Mouse (Mus musculus): Measurements from ENCODE around the gene Myl10. TPM values are rescaled to one million over a fixed set of nuclear protein-coding genes. Genes with fewer than 3 reads are reported as not detected.

The Myl10 gene
- polyA plus RNA-seq, 1 experiment from 2014 or later = not detected

GRCm38 (mm10) chr5:136696516-136696915, 3.6 kb downstream of the Myl10 start:
- H3K27me3 ChIP-seq (replicated peaks; ENCODE audit: control insufficient read depth, insufficient read depth, low read length) = no peaks in the 10 kb centered on the region
- no peak overlapping the region for H3K9ac ChIP-seq (replicated peaks; ENCODE audit: low read depth, low read length)
- H3K4me1 ChIP-seq (replicated peaks; ENCODE audit: control insufficient read depth, insufficient read depth, low read length) = no peaks in the 10 kb centered on the region
- 83% methylated on average over 5 of the region's 5 CpGs for WGBS
- H3K27ac ChIP-seq (ENCODE audit: low read length) = no peak overlapping the region
- no peak for ATAC-seq
- H3K4me2 ChIP-seq (ENCODE audit: low read length) = no peak overlapping the region
- no peaks in the 10 kb centered on the region for H3K36me3 ChIP-seq (ENCODE audit: control insufficient read depth, insufficient read depth)
- H3K4me3 ChIP-seq (replicated peaks; ENCODE audit: low read length) = no peak overlapping the region
- H3K9me3 ChIP-seq (ENCODE audit: control insufficient read depth, low read length) = no peaks in the 10 kb centered on the region

- Histone ChIP-seq H3K27me3 (replicated peaks; ENCODE audit: control insufficient read depth, insufficient read depth, low read length) (no peaks in the 10 kb centered on the region), H3K27ac (ENCODE audit: low read length) (no peak overlapping the region), H3K4me3 (replicated peaks; ENCODE audit: low read length) (no peak overlapping the region), H3K4me1 (replicated peaks; ENCODE audit: control insufficient read depth, insufficient read depth, low read length) (no peaks in the 10 kb centered on the region), H3K9me3 (ENCODE audit: control insufficient read depth, low read length) (no peaks in the 10 kb centered on the region), H3K9ac (replicated peaks; ENCODE audit: low read depth, low read length) (no peak overlapping the region), H3K36me3 (ENCODE audit: control insufficient read depth, insufficient read depth) (no peaks in the 10 kb centered on the region), H3K4me2 (ENCODE audit: low read length) (no peak overlapping the region)
- no peak for ATAC-seq
- WGBS = 88% methylated on average over 9 of the region's 9 CpGs
Observed at GRCm38 (mm10) chr5:136697618-136698017, 4.7 kb downstream of the Myl10 start.

GRCm38 (mm10) chr5:136702159-136702725, 9.3 kb downstream of the Myl10 start:
- Histone ChIP-seq H3K4me3 (replicated peaks; ENCODE audit: low read length) (no peak overlapping the region), H3K4me1 (replicated peaks; ENCODE audit: control insufficient read depth, insufficient read depth, low read length) (no peaks in the 10 kb centered on the region), H3K27ac (ENCODE audit: low read length) (no peak overlapping the region), H3K9ac (replicated peaks; ENCODE audit: low read depth, low read length) (no peak overlapping the region), H3K36me3 (ENCODE audit: control insufficient read depth, insufficient read depth) (no peaks in the 10 kb centered on the region), H3K9me3 (ENCODE audit: control insufficient read depth, low read length) (no peaks in the 10 kb centered on the region), H3K4me2 (ENCODE audit: low read length) (no peak overlapping the region), H3K27me3 (replicated peaks; ENCODE audit: control insufficient read depth, insufficient read depth, low read length) (no peaks in the 10 kb centered on the region)
- ATAC-seq = no peak
- WGBS = 89% methylated on average over 3 of the region's 3 CpGs

GRCm38 (mm10) chr5:136703751-136704150, 10.8 kb downstream of the Myl10 start:
- Histone ChIP-seq H3K4me1 (replicated peaks; ENCODE audit: control insufficient read depth, insufficient read depth, low read length) (no peaks in the 10 kb centered on the region), H3K4me2 (ENCODE audit: low read length) (no peak overlapping the region), H3K27me3 (replicated peaks; ENCODE audit: control insufficient read depth, insufficient read depth, low read length) (no peaks in the 10 kb centered on the region), H3K36me3 (ENCODE audit: control insufficient read depth, insufficient read depth) (no peaks in the 10 kb centered on the region), H3K9me3 (ENCODE audit: control insufficient read depth, low read length) (no peaks in the 10 kb centered on the region), H3K27ac (ENCODE audit: low read length) (no peak overlapping the region), H3K4me3 (replicated peaks; ENCODE audit: low read length) (no peak overlapping the region), H3K9ac (replicated peaks; ENCODE audit: low read depth, low read length) (no peak overlapping the region)
- 39% methylated on average over 3 of the region's 3 CpGs for WGBS
- ATAC-seq = no peak

- Histone ChIP-seq H3K4me1 (replicated peaks; ENCODE audit: control insufficient read depth, insufficient read depth, low read length) (no peaks in the 10 kb centered on the region), H3K9ac (replicated peaks; ENCODE audit: low read depth, low read length) (no peak overlapping the region), H3K4me3 (replicated peaks; ENCODE audit: low read length) (no peak overlapping the region), H3K27ac (ENCODE audit: low read length) (no peak overlapping the region), H3K36me3 (ENCODE audit: control insufficient read depth, insufficient read depth) (no peaks in the 10 kb centered on the region), H3K9me3 (ENCODE audit: control insufficient read depth, low read length) (no peaks in the 10 kb centered on the region), H3K4me2 (ENCODE audit: low read length) (no peak overlapping the region), H3K27me3 (replicated peaks; ENCODE audit: control insufficient read depth, insufficient read depth, low read length) (no peaks in the 10 kb centered on the region)
- WGBS = 85% methylated on average over 8 of the region's 8 CpGs
- no peak for ATAC-seq
Observed at GRCm38 (mm10) chr5:136704151-136704550, 11.2 kb downstream of the Myl10 start.

- H3K4me2 ChIP-seq (ENCODE audit: low read length) = no peak overlapping the region
- 0 out of 2 replicates have a peak, but pooled peaks cover 2% of the 10 kb centered on the region for H3K27me3 ChIP-seq (replicated peaks; ENCODE audit: control insufficient read depth, insufficient read depth, low read length)
- no peak overlapping the region for H3K9ac ChIP-seq (replicated peaks; ENCODE audit: low read depth, low read length)
- no peaks in the 10 kb centered on the region for H3K9me3 ChIP-seq (ENCODE audit: control insufficient read depth, low read length)
- no peak overlapping the region for H3K4me3 ChIP-seq (replicated peaks; ENCODE audit: low read length)
- H3K36me3 ChIP-seq (ENCODE audit: control insufficient read depth, insufficient read depth) = no peaks in the 10 kb centered on the region
- H3K27ac ChIP-seq (ENCODE audit: low read length) = no peak overlapping the region
- no peaks in the 10 kb centered on the region for H3K4me1 ChIP-seq (replicated peaks; ENCODE audit: control insufficient read depth, insufficient read depth, low read length)
- WGBS = 97% methylated on average over 3 of the region's 3 CpGs
- no peak for ATAC-seq
Observed at GRCm38 (mm10) chr5:136705532-136705931, 12.6 kb downstream of the Myl10 start.

- peak; percentile 31; the same call in 1 of the 2 replicates for ATAC-seq
- Histone ChIP-seq H3K36me3 (ENCODE audit: control insufficient read depth, insufficient read depth) (no peaks in the 10 kb centered on the region), H3K4me2 (ENCODE audit: low read length) (no peak overlapping the region), H3K27me3 (replicated peaks; ENCODE audit: control insufficient read depth, insufficient read depth, low read length) (0 out of 2 replicates have a peak, but pooled peaks cover 2% of the 10 kb centered on the region), H3K9ac (replicated peaks; ENCODE audit: low read depth, low read length) (no peak overlapping the region), H3K4me3 (replicated peaks; ENCODE audit: low read length) (no peak overlapping the region), H3K9me3 (ENCODE audit: control insufficient read depth, low read length) (no peaks in the 10 kb centered on the region), H3K4me1 (replicated peaks; ENCODE audit: control insufficient read depth, insufficient read depth, low read length) (peaks cover 3% of the 10 kb centered on the region; the same call in 1 of the 2 replicates), H3K27ac (ENCODE audit: low read length) (no peak overlapping the region)
- WGBS = 1% methylated on average over 9 of the region's 9 CpGs
Observed at GRCm38 (mm10) chr5:136706803-136707202, 13.9 kb downstream of the Myl10 start.

GRCm38 (mm10) chr5:136708116-136708515, 15.2 kb downstream of the Myl10 start:
- Histone ChIP-seq H3K4me2 (ENCODE audit: low read length) (no peak overlapping the region), H3K4me3 (replicated peaks; ENCODE audit: low read length) (no peak overlapping the region), H3K27me3 (replicated peaks; ENCODE audit: control insufficient read depth, insufficient read depth, low read length) (0 out of 2 replicates have a peak, but pooled peaks cover 2% of the 10 kb centered on the region), H3K4me1 (replicated peaks; ENCODE audit: control insufficient read depth, insufficient read depth, low read length) (peaks cover 3% of the 10 kb centered on the region; the same call in 1 of the 2 replicates), H3K9ac (replicated peaks; ENCODE audit: low read depth, low read length) (no peak overlapping the region), H3K36me3 (ENCODE audit: control insufficient read depth, insufficient read depth) (no peaks in the 10 kb centered on the region), H3K9me3 (ENCODE audit: control insufficient read depth, low read length) (no peaks in the 10 kb centered on the region), H3K27ac (ENCODE audit: low read length) (no peak overlapping the region)
- WGBS = 82% methylated on average over 12 of the region's 12 CpGs
- no peak for ATAC-seq

- no peaks in the 10 kb centered on the region for H3K36me3 ChIP-seq (ENCODE audit: control insufficient read depth, insufficient read depth)
- H3K27me3 ChIP-seq (replicated peaks; ENCODE audit: control insufficient read depth, insufficient read depth, low read length) = peaks cover 3% of the 10 kb centered on the region; the same call in 1 of the 2 replicates
- H3K4me3 ChIP-seq (replicated peaks; ENCODE audit: low read length) = no peak overlapping the region
- H3K27ac ChIP-seq (ENCODE audit: low read length) = no peak overlapping the region
- H3K9ac ChIP-seq (replicated peaks; ENCODE audit: low read depth, low read length) = no peak overlapping the region
- WGBS = 21% methylated on average over 4 of the region's 4 CpGs
- no peaks in the 10 kb centered on the region for H3K9me3 ChIP-seq (ENCODE audit: control insufficient read depth, low read length)
- no peak for ATAC-seq
- no peak overlapping the region for H3K4me2 ChIP-seq (ENCODE audit: low read length)
- peaks cover 11% of the 10 kb centered on the region for H3K4me1 ChIP-seq (replicated peaks; ENCODE audit: control insufficient read depth, insufficient read depth, low read length)
Observed at GRCm38 (mm10) chr5:136710742-136711141, 17.8 kb downstream of the Myl10 start.

Measured in forebrain, embryonic 16.5 days (tissue).